Mouse (Mus musculus) bone marrow macrophage, adult 2 months (primary cell): ENCODE measurements around the gene Ralbp1.

ENCODE experiments used
- CTCF ChIP-seq: IDR thresholded peaks from 2 replicates; pipeline ENCODE4 v1.5.1; 2012; ENCODE audit warnings: low read depth, mild to moderate bottlenecking, low read length, moderate library complexity
- POLR2A ChIP-seq: IDR thresholded peaks from 2 replicates; pipeline ENCODE4 v1.6.1; 2012; ENCODE audit warnings: mild to moderate bottlenecking, low read depth, low read length, borderline replicate concordance

DNA sequence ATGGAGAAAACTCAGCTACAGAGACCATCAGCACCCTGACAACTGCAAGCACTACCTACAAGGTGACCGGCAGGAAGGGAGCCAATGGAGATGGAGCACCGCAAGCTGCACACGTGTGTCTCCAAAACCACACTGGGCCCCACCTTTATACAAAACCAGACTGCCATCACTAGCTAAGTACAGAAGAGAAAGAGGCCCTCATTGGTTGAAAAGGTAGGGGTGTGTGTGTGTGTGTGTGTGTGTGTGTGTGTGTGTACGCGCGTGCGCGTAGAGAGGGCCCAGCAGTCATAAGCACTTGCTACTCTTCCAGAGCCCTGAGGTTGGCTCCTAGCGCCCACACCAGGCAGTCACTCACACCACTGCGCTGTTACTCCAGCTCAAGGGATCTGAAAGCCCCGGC, 11.8 kb downstream of the Ralbp1 start:
- TF ChIP-seq CTCF (no peak), POLR2A (no peak)
